Mouse (Mus musculus): ENCODE data around the gene Mrpl36. TPM values are rescaled to one million over a fixed set of nuclear protein-coding genes. Genes with fewer than 3 reads are reported as not detected.

Mrpl36 gene
- total RNA-seq, 2 experiments from 2014 or later = 37.7 to 40.9 TPM

GRCm38 (mm10) chr13:73346131-73346530, 17.8 kb downstream of the Mrpl36 start:
- DNase-seq (ENCODE audit: extremely low spot score in 1 of 2, low spot score in 1 of 2) = no peak

GRCm38 (mm10) chr13:73346743-73347142, 18.4 kb downstream of the Mrpl36 start:
- DNase-seq (ENCODE audit: extremely low spot score in 1 of 2, low spot score in 1 of 2) = no peak

DNA sequence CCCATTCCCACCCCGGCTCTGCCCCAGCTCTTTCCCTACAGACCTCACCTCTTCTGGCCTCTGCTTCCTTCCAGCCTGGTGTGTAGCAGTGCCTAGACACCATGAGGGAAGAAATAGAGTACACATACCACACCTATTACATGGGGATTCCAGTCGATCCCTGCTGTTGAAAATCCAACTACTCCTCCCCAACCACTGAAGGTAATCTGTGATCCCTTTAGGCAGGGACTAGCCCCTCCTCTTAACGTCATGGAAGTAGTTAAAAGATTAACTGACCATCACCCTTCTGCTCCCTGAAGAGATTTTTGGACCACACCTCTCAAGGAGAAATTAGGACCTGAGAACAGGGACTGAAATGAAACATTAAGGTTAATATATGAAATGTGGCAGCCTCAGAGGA, 18.9 kb downstream of the Mrpl36 start:
- no peak for DNase-seq (ENCODE audit: extremely low spot score in 1 of 2, low spot score in 1 of 2)

- no peak for DNase-seq (ENCODE audit: extremely low spot score in 1 of 2, low spot score in 1 of 2)
Measured at GRCm38 (mm10) chr13:73347922-73348650, 19.8 kb downstream of the Mrpl36 start.

GRCm38 (mm10) chr13:73350741-73351140, 22.4 kb downstream of the Mrpl36 start:
- no peak for DNase-seq (ENCODE audit: extremely low spot score in 1 of 2, low spot score in 1 of 2)

GRCm38 (mm10) chr13:73351910-73352309, 23.6 kb downstream of the Mrpl36 start:
- DNase-seq (ENCODE audit: extremely low spot score in 1 of 2, low spot score in 1 of 2) = no peak

DNA sequence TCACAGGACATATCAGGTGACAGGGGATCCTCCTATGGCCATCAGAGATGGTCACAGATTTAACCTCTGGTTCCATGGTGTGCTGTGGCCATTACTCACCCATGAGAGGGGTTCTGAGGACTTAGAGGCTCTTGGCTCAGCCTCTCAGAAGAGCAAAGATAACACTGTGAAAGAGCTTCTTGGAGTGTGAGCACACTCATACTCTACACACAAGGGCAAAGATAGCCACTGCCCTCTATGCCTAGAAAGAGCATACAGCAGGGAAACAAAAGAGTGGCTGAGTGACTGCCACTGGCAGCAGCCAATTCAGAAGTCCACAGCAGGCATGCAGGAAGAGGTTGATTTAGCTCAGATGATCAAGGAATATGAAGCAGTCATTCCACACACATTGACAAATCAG, 24.2 kb downstream of the Mrpl36 start:
- DNase-seq (ENCODE audit: extremely low spot score in 1 of 2, low spot score in 1 of 2) = no peak

DNA sequence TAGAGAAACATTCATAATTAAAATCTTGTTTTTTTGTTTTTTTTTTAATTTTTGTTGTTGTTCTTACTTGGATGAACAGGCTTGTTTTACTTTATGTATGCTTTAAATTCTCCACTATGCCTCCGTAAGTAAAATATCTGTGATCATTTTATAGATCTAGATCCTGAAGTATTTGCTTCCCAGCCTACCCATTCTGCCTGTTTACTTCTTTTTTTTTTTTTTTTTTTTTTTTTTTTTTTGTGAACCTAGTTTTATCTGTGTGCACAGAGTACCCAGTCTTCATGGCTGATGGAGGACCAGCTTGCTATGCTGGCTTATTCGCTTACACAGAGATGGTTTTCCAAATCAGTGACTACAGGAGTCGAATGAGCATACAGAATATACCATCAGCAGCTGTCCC, 28.8 kb downstream of the Mrpl36 start:
- DNase-seq (ENCODE audit: extremely low spot score in 1 of 2, low spot score in 1 of 2) = no peak

DNA sequence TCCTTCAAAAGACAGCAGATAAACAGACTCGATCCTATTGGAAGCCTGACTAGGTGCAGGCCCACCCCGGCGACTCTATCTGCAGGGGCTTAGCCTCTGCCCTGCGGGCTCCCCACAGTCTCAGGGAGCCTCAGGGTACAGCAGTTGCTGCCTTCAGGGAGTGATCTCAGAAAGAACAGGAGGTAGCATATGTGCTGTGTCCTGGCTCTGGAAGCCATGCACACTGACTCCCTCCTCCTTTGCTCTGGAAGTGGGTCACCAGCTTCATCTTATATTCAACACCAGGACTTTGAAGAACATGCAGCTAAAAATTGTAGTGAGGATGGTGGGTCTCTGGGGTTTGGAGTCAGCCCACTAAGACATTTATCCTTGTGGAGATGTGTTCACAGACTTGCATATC, 45.1 kb downstream of the Mrpl36 start:
- no peak for DNase-seq (ENCODE audit: extremely low spot score in 1 of 2, low spot score in 1 of 2)

DNA sequence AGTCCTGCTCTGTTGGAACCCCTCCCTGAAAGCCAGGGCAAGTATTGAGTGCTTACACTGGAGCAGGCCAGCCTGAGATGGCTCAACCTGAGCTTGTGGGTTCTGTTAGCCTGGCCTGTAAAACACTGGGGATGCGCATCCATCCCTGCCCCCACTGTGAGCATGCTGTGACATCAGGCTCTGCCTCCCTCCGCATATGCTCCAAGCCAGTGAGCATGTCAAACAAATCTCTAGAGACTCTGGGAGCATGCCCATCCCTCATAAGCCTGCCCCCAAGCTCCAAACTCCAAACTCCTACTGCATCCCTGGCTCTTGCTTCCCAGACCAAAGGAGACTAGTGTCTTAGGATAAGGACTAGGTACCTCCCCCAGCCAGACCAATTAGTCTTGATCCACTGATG, 46.3 kb downstream of the Mrpl36 start:
- DNase-seq (ENCODE audit: extremely low spot score in 1 of 2, low spot score in 1 of 2) = no peak

- no peak for DNase-seq (ENCODE audit: extremely low spot score in 1 of 2, low spot score in 1 of 2)
Measured at GRCm38 (mm10) chr13:73377637-73378036, 49.3 kb downstream of the Mrpl36 start.

Other genes starting within 250 kb of the Mrpl36 start
- gene Irx4, start 68.0 kb upstream of the Mrpl36 start, total RNA-seq (2021) = not detected
- gene Ndufs6, start within 50 bp of the Mrpl36 start, total RNA-seq (2021) = 100 to 1,000 TPM; 167 to 186 TPM
- gene Lpcat1, start 138.7 kb downstream of the Mrpl36 start, total RNA-seq (2021) = 10 to 100 TPM; 37.6 to 42.4 TPM
- under 1 TPM; 0.21 to 0.30 TPM for gene Slc6a3, start 208.2 kb downstream of the Mrpl36 start, total RNA-seq (2021)